Mouse (Mus musculus): Measurements from ENCODE around the gene Xrcc4.
"Not testable (repeated sequence)": the region's sequence is repeated elsewhere in the genome, so short reads cannot be mapped to it uniquely, and the experiment has no call there.

The Xrcc4 gene

DNA sequence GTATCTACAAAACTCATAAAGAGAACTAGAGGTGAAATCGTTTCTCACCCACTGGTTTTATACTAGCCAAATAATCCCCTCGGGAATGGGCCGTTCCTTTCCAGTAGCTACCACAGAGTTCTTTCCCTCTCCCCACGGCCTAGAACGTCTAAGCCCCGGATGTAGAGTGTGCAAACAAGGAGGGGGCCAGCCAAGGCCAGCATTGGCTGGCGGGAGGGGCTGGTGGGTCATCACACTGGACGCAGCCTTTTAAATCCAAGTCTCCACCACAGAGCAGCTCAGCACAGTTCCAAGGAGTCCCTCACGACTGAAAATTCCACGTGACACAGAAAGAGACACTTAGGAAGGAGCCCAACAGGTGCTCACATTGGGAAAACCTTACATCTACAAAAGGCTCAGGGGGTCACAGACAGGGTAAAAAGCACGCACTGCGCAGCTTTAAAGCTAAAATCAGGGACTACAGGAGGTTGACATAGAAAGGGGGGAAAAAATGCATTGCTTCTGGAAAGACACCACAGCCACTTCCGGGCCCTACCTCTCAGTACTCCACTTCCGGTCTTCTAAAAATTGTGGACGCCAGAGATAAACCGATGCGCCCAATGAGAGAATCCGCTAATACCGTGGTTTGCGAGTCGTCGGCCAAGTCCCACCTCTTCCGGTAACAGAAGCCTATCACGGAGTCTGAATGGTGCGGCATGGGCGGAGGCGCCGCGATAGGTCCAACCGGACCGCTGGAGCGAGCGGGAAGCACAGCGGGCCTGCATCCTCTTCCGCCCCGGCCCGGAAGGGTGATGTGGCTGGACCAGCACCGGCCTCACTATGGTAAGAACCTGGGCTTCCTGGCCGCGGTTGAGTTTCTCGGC is at the start of gene Xrcc4, which contains the start of gene Tmem167:
Gene Xrcc4, minus strand, starts transcription at position 647 of the 863 bp plus-strand sequence.
Gene Tmem167, plus strand, starts transcription at position 162 of the 863 bp plus-strand sequence.
- DNase-seq (ENCODE audit: low read depth, low spot score) = peak; percentile 96

- no peak for DNase-seq (ENCODE audit: low read depth, low spot score)
Observed at GRCm38 (mm10) chr13:90136156-90136910, 46.9 kb upstream of the Xrcc4 start.

- DNase-seq (ENCODE audit: low read depth, low spot score) = peak; percentile 14
Observed at GRCm38 (mm10) chr13:90111681-90112080, 22.3 kb upstream of the Xrcc4 start.

DNA sequence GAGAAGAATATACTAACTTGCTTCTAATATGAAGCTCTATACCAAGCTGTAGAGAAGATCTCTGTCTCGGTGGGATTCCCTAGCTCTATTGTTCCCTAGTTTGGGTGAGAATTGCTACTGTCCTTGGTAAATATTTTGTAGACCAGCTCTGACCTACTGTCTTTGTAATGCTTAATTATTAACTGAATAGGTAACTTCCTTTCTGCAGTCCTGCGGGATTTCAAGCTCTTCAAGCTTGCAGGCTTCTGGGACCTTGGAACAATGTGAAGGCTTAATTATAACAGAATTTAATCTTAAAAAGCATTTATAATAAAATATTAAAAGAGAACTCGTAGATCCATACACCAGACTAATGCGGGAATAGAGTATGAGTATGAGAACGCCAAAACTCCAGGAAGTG is 19.3 kb upstream of the Xrcc4 start:
- not testable (repeated sequence) for DNase-seq (ENCODE audit: low read depth, low spot score)

DNA sequence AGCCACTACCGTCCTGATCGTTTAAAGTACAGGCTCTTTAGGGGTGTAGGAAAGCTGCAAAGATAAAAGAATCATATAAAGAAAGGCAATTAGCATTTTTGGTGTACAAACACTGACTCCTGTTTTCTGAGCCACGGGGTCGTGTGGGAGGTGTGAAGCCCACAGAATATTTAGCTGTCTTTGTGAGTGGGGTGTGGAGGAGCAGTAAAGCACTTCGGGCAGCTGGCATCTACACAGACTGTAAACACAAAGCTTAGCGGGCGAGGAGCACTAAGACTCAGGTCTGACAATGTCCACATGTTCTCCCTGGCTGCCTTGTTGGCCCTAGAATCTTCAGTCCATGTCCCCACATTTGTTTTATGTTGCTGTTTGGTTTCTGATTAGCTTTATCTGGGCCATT is 16.7 kb upstream of the Xrcc4 start:
- DNase-seq (ENCODE audit: low read depth, low spot score) = no peak

GRCm38 (mm10) chr13:90101514-90101913 is 12.1 kb upstream of the Xrcc4 start:
- DNase-seq (ENCODE audit: low read depth, low spot score) = no peak

DNA sequence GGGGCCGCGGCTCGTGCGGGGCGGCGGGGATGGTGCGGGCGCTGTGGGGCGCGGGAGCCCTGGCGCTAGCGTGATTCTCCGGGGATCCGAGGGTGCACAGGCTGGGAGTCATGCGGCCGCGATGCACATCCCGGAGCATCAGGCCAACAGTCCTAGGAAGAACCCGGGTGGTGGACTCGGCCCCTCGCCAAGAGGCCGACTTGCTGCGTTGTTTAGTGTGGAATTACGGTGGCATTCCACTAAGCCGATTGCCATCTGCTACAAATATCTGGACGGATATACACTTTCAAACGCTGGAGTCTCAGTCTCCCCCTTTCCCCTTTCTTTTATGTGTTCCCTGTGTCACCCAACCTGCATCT is 396 bp upstream of the Xrcc4 start:
- DNase-seq (ENCODE audit: low read depth, low spot score) = no peak

DNA sequence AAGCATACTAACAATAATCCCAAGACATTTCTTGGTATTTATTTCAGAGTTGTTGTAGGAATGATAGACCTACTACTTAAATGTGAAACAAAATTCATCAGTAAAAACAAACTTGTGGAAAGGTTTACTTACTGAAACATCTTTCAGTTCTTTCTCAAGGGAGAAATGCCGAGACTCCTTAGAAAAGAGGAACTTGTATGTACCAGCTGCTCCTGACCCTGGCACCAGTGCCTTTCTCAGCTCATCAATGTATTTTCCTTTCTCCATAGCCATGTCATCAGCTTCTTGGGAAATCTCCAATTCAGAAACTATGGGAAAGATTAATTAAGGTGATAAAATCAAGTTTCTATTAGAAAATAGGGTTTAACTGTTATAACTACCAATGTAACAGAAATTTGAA is 27.5 kb downstream of the Xrcc4 start:
- DNase-seq (ENCODE audit: low read depth, low spot score) = no peak

GRCm38 (mm10) chr13:90052408-90052807 is 37.0 kb downstream of the Xrcc4 start:
- DNase-seq (ENCODE audit: low read depth, low spot score) = no peak

GRCm38 (mm10) chr13:90051735-90052134 is 37.7 kb downstream of the Xrcc4 start:
- no peak for DNase-seq (ENCODE audit: low read depth, low spot score)

GRCm38 (mm10) chr13:90039613-90040012 is 49.8 kb downstream of the Xrcc4 start:
- DNase-seq (ENCODE audit: low read depth, low spot score) = peak; percentile 62

- DNase-seq (ENCODE audit: low read depth, low spot score) = no peak
Observed at GRCm38 (mm10) chr13:90032977-90033376, 56.4 kb downstream of the Xrcc4 start.

- DNase-seq (ENCODE audit: low read depth, low spot score) = no peak
Observed at GRCm38 (mm10) chr13:90032523-90032922, 56.9 kb downstream of the Xrcc4 start.

GRCm38 (mm10) chr13:90030911-90031310 is 58.5 kb downstream of the Xrcc4 start:
- DNase-seq (ENCODE audit: low read depth, low spot score) = peak; percentile 11

- DNase-seq (ENCODE audit: low read depth, low spot score) = no peak
Observed at GRCm38 (mm10) chr13:90012620-90013019, 76.8 kb downstream of the Xrcc4 start.

DNA sequence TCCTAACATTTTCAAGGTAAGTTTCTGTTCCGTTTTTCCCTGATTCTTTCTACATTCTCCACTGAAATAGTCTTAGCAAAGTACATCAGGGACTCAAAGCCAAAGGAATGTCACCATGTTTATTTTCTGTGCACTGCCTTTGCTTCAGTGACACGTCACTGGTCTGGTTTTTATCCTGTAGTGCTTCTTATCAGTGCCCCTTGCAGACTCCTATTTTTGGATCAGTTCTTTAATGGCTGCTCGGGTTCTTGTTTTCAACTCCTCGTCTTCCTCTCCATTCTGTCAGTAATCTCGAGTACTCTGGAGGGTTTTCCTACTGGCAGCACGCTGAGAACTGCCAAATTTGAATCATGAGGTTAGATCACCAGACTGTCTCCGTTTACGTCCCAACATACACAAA is 77.2 kb downstream of the Xrcc4 start:
- no peak for DNase-seq (ENCODE audit: low read depth, low spot score)

DNA sequence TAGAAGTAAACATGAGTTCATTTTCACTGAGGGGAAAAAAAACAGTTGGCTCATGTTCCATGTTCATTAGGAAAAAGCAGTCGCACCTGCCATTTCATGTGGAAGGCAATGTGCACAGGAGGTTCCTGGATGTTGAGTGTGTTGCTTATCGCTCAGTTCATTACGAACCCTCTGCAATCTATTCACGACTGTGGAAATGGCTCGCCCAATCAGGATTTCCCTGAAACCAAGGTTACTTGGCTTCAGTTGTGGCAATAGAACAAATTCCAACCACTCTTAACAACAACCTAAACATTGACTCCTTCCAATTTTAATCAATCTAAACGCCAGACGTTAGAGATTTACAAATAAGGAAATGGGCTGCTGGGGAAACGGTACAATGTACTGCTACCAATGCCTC is 78.3 kb downstream of the Xrcc4 start:
- no peak for DNase-seq (ENCODE audit: low read depth, low spot score)

GRCm38 (mm10) chr13:90009786-90010185 is 79.6 kb downstream of the Xrcc4 start:
- no peak for DNase-seq (ENCODE audit: low read depth, low spot score)

- DNase-seq (ENCODE audit: low read depth, low spot score) = no peak
Observed at GRCm38 (mm10) chr13:90005561-90005960, 83.8 kb downstream of the Xrcc4 start.

DNA sequence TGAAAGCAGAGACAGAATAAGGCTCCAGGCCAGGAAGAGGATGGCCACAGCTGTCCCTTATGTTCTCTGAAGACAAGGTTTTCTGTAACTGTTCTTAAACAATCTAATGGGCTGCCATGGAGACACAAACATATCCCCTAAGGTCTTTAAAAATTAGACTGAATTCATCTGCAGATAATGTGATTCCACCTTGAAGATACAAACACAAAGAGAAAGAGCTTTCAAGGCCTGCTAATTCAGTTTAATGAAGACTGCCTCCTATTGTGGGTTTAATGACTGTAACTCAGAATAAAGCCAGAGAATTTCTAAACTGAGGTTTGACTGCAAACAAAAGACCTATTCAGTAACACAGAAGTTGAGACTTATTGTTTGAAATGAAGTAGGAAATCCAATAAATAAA is 91.9 kb downstream of the Xrcc4 start:
- DNase-seq (ENCODE audit: low read depth, low spot score) = no peak

DNA sequence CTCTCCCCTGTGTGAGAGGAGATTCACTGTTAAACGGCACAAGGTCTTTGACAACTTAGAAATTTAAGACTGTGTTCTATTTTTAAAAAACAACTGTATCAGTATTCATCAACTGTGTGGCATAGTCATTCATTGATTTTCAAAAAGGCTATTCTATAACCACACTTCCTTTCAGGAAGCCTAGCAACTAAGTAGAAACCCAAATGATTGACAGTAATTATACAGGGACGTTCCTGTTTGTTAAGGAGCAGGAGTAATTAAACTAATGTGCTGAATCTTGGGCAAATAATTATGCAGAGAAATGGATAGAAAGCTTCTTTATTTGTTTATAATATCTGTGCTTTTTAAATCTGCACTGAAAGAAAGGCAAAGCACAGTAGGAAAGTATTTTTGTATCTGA is 103.3 kb downstream of the Xrcc4 start:
- no peak for DNase-seq (ENCODE audit: low read depth, low spot score)

GRCm38 (mm10) chr13:89970940-89971339 is 118.5 kb downstream of the Xrcc4 start:
- DNase-seq (ENCODE audit: low read depth, low spot score) = no peak

GRCm38 (mm10) chr13:89968671-89969070 is 120.7 kb downstream of the Xrcc4 start:
- DNase-seq (ENCODE audit: low read depth, low spot score) = peak; percentile 52

All from forelimb bud, embryonic 11.5 days (tissue).